Mouse (Mus musculus): ENCODE data around the gene Calm5.
"Not testable (repeated sequence)": the region's sequence is repeated elsewhere in the genome, so short reads cannot be mapped to it uniquely, and the experiment has no call there.

Gene Calm5

DNA sequence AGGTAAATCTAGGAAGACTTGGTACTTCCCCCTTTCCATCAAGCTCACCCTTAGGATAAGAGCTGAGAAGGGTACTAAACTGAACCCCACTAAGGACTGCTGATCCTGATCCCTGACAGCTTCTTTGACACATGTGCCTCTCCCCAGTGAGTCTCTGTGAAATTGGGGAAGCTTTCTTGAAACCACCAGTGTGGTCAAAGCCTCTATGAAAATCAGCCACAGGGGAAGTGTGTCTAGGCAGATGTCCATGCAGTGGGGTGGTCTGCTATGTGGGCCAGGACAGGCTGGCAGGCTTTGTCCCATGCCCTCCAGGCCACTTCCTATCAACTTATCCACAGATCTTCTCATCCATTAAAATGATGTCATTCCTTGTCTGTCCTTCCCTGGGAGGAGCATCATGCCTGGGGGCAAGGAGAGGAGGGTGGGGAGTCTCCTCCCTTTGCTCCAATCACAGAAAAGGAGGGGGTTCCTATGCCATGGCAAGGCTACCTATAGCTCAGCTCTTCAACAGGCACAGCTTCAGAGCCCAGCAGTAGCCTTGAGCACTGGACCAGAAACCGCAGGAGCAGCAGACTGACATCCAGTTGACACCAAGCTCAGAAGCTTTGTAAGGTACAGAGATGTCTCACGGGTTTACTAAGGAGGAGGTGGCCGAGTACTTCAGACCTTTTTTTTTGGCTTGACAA is at the start of gene Calm5:
Gene Calm5, plus strand, starts transcription at position 526 of the 686 bp plus-strand sequence.
- peak; percentile 32 for DNase-seq (ENCODE audit: low read depth)

DNA sequence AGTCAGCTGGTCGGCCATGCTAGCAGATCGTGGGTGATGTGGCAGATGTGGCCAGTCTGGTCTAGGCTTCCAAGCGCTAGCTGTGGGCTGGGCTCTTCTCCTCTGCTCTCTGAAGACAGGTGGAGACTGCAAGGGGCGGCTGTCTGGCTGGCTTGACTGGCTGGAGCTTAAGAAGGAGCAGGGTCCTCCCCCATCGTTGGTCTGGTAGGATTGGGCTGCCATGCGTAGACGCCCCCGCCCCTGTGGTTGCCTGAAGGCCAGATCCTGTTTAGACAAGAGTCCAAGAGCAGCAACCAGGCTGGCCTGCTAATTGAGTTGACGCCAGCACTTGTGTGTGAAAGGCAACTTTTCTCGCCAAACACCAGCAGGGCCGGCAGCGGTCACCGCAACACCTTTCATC is 49.8 kb upstream of the Calm5 start, which contains the start of gene Calml3:
Gene Calml3, minus strand, starts transcription at position 131 of the 400 bp plus-strand sequence.
- DNase-seq (ENCODE audit: low read depth) = no peak

DNA sequence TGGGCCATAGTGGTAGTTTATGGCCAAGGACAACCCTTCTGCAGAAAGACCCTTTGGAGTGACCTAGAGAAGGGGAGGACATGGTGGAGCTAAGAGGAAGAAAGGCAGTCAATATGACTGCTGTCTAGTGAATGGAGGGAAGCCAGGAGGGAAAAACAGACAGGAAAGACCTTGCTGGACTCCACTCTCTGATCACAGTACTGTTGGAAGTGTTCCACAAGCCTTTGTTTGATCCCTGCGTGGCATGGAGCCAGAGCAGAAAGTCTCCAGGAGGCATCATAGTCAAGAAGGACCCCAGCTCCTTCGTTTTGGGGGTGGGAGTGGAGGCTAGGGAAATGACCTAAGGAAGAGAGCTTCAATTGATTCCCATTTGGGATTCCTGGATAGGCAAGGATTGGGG is 48.8 kb upstream of the Calm5 start:
- no peak for DNase-seq (ENCODE audit: low read depth)

DNA sequence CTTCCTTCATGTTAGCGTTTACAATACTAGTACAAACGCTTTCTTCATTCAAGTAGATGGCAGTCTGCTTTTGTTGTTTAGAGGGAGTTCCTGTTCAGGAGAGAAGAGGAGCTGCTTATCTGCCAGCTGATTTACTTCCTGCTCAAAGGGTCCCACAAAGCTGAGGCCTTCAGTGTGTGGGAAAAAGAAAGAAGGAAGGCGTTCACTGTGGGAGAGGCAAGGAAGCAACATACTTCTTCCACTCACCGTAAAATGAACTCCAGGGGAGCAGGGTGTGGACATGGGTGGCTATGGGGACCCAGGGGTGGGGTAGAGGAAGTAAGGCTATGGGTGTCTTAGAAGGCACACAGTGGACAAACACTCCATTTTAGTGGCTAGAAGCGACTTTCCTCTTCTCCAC is 48.3 kb upstream of the Calm5 start:
- no peak for DNase-seq (ENCODE audit: low read depth)

DNA sequence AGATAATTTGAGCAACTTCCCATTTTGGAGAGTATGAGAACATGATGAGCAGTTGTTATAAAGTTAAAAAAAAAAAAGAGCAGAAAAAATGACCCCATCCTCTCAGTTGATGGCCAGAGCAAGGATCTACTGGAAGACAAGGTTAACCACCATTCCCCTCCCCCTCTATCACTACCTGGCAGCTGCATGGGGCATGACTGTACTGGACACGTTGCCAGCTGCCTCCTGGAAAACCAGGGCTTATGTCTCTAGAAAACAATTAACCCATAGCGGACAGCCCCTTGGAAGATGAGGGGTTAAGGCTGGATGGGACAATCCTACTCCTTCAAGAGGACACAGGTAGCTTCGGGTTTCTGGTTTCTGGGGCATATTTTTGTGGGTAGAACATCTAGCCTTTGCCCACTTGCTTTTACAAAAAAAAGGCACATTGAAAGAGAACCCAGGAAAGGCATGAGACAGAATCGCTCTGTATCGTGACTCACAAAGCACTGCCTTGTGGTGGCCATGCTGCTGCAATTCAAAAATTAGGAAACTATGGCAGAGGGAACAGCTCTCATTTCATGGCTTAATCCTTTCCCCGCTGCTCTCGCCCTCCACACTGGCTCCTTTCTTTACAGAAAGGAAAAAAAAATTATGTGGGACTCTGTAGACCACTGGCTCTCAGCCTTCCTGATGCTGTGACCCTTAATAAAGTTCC is 46.7 kb upstream of the Calm5 start:
- no peak for DNase-seq (ENCODE audit: low read depth)

DNA sequence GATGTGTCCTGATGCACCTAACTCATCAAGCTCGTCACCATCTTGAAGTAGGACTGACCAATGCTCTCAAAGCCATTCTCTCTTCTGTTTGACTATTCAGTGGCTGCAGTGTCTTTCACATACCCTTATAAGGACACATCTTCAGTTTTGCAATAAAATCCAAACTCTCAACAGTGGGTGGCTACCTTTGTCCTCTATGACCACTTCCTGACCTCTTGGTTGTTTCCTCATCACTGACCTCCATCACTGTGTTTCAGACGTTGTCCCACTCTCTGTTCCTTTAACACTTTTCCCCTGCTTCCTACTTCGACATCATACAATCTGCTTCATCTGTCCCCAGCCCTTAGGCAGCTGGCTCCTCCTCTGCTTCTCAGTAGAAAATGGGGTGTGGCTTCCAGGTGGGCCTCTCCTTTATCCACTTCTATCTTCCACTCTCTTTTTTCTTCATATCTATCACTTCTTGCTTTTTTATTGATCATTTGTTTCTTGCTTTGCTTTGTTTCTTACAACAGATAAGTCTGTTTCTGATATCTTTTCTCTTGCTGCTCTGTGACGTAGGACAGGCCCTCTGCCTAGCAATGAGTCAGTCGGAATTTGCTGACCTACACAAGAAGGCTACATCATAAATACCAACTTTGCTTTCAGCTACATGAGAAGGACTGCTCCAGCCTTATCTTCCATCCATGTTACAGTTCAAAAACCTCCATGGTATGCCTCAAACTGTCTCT is 35.8 kb upstream of the Calm5 start:
- peak; percentile 44 for DNase-seq (ENCODE audit: low read depth)

DNA sequence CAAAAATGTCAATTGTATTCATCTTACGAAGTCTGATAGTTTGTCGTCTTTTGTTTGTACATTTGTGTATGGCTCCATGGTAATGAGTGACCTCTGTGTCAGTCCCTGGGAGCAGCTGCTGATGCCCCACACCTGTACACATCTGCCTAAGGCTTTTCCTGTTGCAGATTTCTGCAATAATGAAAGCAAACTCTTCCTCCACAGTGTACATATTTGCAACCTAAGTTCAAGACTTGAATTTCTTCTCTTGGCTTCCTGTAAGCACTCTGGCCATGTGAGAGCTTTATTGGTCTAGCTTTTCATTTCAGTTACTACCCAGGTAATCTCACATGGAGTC is 35.3 kb upstream of the Calm5 start:
- DNase-seq (ENCODE audit: low read depth) = no peak

DNA sequence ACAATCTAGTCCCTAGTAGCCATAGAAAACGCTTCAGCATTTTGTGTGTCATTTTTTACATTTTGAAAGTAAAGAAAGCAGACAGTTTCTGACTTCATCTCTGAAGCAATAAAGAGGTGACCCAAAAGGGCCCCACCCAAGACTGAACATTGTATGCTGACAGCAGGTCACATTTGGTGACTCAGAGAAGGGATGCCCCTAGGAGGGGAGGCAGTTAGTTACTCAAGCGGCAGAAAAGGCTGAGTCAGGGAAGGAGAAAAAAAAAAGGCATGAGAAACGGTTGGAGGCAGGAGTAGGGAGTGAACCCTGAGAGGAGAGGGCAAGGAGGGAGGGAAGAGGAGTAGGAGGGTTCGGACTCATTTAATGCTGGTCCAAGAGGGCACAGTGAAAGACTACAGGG is 31.9 kb upstream of the Calm5 start:
- peak; percentile 64 for DNase-seq (ENCODE audit: low read depth)

DNA sequence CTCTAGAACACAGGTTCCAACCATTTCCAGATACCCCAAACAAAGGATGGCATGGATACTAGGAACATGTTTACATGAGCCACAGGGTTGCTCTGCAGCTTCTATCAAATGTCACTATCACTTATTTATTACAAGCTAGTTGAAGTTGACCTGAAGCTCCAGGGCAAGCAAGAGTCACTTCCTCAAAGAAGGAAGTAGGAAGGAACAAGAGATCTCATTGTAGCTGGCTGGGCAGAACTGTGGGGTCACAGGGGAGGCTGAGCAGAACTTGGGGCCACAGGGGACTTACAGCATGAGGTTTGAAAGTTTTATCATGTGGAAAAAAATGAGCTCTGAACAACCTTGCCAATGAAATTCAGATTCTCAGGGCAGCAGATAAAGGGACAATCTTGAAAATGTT is 28.2 kb upstream of the Calm5 start:
- no peak for DNase-seq (ENCODE audit: low read depth)

DNA sequence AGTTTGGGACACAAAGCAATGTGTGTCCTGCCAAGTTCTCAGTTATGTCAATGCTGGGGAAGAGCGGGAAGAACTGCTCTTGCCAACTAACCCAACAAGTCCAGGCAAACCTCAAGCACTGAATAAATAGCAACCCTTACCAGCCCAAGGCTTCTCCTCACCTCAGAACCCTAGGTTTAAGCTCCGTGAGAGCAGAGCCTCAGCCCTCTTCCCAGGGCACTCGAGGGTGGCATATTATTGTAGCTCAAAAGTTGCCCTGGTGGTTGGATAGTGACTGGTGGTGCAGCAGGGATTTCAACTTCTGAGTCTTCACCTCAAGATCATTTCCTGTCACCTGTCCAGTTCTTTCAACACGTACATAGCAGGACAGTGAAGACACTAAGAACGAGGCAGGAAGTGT is 22.4 kb upstream of the Calm5 start:
- no peak for DNase-seq (ENCODE audit: low read depth)

DNA sequence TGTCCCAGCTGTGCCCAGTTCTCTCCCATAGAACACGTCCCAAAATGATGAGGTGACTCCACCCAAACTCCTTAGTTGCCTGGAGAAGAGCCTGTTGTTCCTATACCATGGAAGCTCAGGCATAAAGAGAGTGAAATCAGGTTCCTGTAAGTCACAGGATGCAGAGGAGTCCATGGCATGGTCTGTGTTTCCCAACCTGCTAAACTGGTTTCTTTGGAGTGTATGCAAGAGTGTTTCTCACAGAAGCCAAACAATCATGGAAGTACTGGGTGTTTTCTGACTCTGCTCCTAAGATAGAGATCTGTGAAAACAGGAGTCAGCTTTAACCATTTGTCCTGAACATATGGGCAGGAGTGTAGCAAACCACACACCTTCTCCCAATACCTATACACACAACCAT is 22.0 kb upstream of the Calm5 start:
- no peak for DNase-seq (ENCODE audit: low read depth)

DNA sequence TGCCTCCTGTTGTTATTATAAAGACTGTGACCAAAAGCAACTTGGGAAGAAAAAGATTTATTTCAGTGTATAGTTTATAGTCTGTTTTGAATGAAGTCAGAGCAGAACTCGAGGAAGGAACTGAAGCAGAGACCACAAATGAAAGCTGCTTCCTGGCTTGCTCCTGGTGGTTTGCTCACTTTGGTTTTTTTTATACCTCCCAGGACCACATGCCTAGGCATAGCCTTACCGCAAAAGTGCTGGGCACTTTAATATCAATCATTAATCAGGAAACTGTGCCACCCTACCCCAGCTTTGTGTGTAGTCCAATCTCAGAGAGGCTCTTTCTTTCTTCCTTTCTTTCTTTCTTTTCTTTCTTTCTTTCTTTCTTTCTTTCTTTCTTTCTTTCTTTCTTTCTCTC is 21.5 kb upstream of the Calm5 start:
- DNase-seq (ENCODE audit: low read depth) = peak; percentile 94

DNA sequence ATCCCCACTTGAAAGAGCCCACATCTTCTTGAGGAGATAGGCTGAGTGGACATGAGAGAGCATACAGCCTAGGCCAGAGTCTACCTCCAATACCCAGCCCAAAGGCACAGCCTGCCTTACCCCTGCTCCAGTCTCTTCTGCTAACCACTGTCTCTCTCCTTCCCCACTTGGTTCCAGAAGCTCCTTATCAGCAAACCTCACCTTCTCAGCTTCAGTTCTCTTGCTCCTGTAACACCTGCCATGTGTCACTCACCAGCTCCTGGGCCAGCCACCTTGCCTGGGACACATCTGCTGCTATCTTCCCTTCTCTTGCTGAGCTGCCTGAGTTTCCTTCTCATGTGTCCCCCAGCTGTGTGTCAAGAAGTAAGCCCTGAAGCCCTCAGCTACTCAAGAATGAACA is 20.3 kb upstream of the Calm5 start:
- DNase-seq (ENCODE audit: low read depth) = not testable (repeated sequence)

DNA sequence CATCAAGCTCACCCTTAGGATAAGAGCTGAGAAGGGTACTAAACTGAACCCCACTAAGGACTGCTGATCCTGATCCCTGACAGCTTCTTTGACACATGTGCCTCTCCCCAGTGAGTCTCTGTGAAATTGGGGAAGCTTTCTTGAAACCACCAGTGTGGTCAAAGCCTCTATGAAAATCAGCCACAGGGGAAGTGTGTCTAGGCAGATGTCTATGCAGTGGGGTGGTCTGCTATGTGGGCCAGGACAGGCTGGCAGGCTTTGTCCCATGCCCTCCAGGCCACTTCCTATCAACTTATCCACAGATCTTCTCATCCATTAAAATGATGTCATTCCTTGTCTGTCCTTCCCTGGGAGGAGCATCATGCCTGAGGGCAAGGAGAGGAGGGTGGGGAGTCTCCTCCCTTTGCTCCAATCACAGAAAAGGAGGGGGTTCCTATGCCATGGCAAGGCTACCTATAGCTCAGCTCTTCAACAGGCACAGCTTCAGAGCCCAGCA is 16.6 kb upstream of the Calm5 start, which contains the start of gene Calm4:
Gene Calm4, plus strand, starts transcription at position 446 of the 496 bp plus-strand sequence.
- DNase-seq (ENCODE audit: low read depth) = peak; percentile 47

DNA sequence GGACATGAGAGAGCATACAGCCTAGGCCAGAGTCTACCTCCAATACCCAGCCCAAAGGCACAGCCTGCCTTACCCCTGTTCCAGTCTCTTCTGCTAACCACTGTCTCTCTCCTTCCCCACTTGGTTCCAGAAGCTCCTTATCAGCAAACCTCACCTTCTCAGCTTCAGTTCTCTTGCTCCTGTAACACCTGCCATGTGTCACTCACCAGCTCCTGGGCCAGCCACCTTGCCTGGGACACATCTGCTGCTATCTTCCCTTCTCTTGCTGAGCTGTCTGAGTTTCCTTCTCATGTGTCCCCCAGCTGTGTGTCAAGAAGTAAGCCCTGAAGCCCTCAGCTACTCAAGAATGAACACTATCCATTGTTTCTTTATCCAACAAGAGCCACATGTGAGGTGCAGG is 13.3 kb upstream of the Calm5 start:
- not testable (repeated sequence) for DNase-seq (ENCODE audit: low read depth)

DNA sequence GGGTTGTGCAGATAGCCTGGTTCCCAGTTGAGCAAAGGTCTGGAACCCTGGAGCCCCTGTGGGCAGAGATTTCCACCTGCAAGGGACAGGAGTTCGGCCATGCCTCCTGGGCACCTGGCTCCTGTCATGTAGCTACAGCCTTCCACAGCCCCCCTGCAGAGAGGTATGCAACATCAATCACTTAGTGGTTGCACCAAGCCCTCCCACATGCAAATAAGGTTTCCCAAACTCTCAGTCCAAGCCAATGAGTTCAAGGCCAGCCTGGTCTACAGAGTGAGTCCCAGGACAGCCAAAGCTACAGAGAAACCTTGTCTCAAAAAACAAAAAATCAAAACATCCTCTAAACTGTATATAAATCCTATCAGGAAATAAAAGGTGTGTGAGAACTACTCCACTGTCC is 3.6 kb upstream of the Calm5 start:
- no peak for DNase-seq (ENCODE audit: low read depth)

DNA sequence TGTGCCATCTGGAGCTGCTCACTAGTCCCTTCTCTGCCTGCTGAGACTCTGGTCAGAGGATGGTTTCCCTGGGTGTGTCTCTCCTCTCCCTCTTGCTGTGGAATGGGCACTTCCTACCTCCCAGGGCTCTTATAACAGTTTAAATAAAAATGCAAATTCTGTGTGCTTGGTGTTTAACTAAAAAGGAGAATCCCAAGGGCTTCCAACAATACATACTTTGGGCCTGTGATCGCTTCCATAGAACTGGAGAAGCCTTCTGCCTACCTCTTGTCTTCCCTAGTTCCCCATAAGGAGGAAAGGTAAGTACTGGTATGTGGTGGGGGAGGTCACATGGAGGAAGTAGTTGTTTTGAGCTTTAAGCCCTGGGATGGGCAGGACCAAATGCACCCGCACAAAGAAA is 883 bp downstream of the Calm5 start:
- DNase-seq (ENCODE audit: low read depth) = no peak

DNA sequence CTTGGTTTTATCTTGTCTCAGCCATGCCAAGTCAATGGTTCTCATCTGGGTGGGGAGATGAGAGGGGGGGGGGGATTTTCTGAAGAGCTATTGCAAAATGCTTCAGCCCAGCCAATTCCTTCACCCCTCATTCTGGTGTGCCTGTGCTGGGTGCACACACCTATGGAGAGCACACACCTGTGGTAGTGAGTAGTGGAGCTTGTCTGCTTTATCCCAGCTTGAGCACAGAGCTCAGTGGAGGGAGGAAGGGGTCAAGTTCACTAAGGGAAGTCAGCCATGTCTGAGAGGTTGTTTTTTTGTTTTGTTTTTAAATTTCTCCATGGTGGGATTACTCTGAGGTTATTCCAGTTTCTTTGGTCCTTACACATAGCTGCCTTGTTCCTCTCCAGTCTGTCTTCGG is 2.3 kb downstream of the Calm5 start:
- no peak for DNase-seq (ENCODE audit: low read depth)

DNA sequence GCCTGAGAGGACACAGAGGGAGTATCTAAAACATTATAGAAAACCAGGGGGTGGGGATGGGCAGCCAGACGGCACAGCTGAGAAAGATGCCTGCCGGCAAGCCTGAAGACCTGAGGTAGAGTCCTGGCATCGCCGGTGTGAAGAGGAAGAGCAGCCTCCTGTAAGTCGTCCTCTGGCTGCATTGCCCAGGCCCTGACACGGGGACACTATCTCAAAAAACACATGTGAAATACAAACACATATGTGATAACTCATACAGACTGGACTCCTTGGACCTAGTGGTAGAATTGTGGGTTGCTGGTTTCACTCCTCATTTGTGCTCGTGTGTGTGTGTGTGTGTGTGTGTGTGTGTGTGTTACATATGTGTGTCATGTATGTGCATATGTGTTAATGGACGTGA is 7.3 kb downstream of the Calm5 start:
- no peak for DNase-seq (ENCODE audit: low read depth)

DNA sequence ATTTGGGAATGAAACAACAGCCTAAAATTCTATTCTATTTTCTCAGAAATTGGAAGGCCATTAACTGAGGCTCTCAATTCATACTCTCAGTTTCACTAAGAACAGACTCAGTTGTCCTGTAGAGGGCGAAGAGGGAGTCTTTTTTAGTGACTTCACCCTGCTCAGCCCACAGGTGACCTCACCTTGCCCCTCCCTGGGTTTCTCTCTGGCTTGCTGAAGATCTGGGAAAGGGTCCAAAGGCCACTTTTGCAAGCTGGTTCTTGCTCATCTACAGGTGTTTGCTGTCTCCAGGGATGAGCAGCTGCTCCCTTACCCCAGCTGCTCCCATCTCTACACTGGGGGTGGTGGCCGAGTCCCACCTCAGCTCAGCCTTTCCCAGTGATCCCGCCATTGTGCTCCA is 8.4 kb downstream of the Calm5 start:
- no peak for DNase-seq (ENCODE audit: low read depth)

DNA sequence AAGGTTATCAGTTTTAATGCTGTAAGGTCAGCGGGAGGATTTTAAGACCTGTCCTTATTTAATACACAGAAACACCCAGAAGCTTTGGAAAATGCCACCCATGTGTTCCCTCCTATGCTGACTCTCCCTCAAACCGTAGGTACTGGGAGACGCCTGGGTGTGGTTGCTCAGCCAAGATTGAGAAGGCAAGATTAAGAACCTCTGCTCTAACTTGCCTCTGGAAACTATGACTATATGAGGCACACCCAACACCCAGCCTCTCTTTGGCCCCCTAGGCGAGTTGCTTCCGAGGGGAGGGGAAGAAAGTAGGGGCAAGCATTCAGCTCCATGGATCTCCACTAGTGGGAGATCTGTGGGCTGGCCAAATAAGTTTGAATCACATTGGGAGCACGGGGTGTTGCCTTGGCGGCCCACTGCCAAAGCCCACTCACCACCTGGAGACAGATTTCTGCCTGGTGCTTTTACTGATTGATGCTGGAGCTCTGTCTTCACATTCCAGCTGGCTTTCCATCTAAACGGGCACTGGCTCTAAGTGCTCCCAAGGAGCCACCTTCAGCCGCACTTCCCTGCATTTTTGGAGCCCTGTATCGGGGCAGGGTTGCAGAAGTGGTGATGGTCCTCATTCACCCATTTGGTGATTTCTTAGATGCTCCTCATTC is 9.1 kb downstream of the Calm5 start:
- DNase-seq (ENCODE audit: low read depth) = no peak

DNA sequence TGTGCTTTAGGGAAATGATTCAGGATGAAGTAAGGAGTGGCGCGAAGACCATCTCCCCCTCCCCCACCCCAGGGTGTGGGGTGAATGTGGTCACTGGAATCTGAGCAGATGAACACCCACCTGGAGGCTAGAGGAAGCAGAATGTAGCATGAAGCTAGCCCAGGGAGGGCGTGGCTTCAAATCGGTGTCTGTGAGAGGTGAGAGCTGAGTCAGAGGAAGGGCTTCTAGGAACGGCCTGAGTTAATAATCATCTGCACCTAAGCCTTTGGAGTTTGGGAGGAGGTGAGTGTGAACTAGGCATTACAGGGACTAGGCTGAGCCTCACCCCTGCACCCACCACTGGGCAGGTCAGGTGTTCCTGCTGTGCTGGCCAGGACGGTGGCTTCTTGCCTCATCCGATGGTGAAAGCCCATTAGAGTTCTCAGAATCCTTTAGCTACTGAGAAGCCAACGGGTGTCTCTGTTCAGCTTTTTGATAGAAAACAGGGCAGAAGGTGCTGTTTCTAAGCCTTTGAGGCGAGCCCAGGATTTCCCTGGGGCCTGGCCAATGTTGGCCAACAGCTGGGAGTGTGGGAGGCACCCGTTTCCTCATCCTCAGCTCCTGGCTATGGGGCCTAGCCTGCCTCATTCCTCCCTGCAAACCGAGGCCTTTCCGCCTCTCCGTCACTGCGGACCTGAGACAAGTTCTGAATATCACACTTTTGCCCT is 11.8 kb downstream of the Calm5 start:
- DNase-seq (ENCODE audit: low read depth) = peak; percentile 50
